Comparison of ENCODE assay signal across 8 mouse cellular contexts in genomic region chr2:75777040-75777451, GRCm38 (mm10). TPM values are rescaled to one million over a fixed set of nuclear protein-coding genes. Genes with fewer than 3 reads are reported as not detected.
DNase-seq lines count a peak whose midpoint lies in the region; ATAC-seq and TF ChIP-seq lines count a peak whose summit lies in the region.

No protein-coding gene starts in this region.

- TF ChIP-seq CTCF in layer of hippocampus, adult 2 months (conservative IDR thresholded peaks at IDR 0.05): no peak

- WGBS in heart, embryonic 10.5 days: 3% methylated on average over 5 of the region's 6 CpGs
- WGBS in lung, embryonic 16.5 days: 13% methylated on average over 6 of the region's 6 CpGs
- 15% methylated on average over 5 of the region's 6 CpGs for WGBS in stomach, embryonic 14.5 days

- H3K4me3 ChIP-seq in heart, embryonic 10.5 days: peak overlapping the region; percentile 49
- peak overlapping the region; percentile 4; the same call in 1 of the 2 replicates for H3K4me3 ChIP-seq in lung, embryonic 16.5 days (ENCODE audit: low read length)
- H3K4me3 ChIP-seq in stomach, embryonic 14.5 days (ENCODE audit: low read depth, low read length): peak overlapping the region; percentile 5; the same call in 1 of the 2 replicates
- H3K4me3 ChIP-seq in layer of hippocampus, adult 2 months: no peak overlapping the region

- 0 out of 2 replicates have a peak overlapping the region, but pooled peaks have one; percentile 41 for H3K9ac ChIP-seq in lung, embryonic 16.5 days (ENCODE audit: low read length)
- no peak overlapping the region for H3K9ac ChIP-seq in stomach, embryonic 14.5 days (replicated peaks; ENCODE audit: low read depth, low read length)

- ATAC-seq in lung, embryonic 16.5 days (ENCODE audit: low read depth): peak; percentile 58
- peak; percentile 14; the same call in 1 of the 2 replicates for ATAC-seq in stomach, embryonic 14.5 days (ENCODE audit: insufficient number of reproducible peaks, insufficient read depth, low FRiP score, low read depth)

- no peaks in the 10 kb centered on the region for H3K9me3 ChIP-seq in heart, embryonic 10.5 days
- H3K9me3 ChIP-seq in lung, embryonic 16.5 days (ENCODE audit: control insufficient read depth, low read length): no peaks in the 10 kb centered on the region
- no peaks in the 10 kb centered on the region for H3K9me3 ChIP-seq in stomach, embryonic 14.5 days (ENCODE audit: control insufficient read depth, low read depth, low read length)

- H3K27me3 ChIP-seq in heart, embryonic 10.5 days (ENCODE audit: insufficient read depth, poor library complexity, severe bottlenecking): no peaks in the 10 kb centered on the region
- H3K27me3 ChIP-seq in lung, embryonic 16.5 days (ENCODE audit: control insufficient read depth, insufficient read depth, low read depth, low read length): no peaks in the 10 kb centered on the region
- no peaks in the 10 kb centered on the region for H3K27me3 ChIP-seq in stomach, embryonic 14.5 days (ENCODE audit: control insufficient read depth, insufficient read depth, low read length)

- peak overlapping the region; percentile 70 for H3K27ac ChIP-seq in heart, embryonic 10.5 days
- peak overlapping the region; percentile 87 for H3K27ac ChIP-seq in lung, embryonic 16.5 days (ENCODE audit: low read length)
- peak overlapping the region; percentile 48; the same call in 1 of the 2 replicates for H3K27ac ChIP-seq in stomach, embryonic 14.5 days (ENCODE audit: low read length)
- no peak overlapping the region for H3K27ac ChIP-seq in layer of hippocampus, adult 2 months

- DNase-seq in gastrocnemius, adult 18-20 months (ENCODE audit: low spot score): peak; percentile 52
- DNase-seq in gastrocnemius, adult 8-10 months (ENCODE audit: low spot score in 2 of 2): no peak
- peak; percentile 66 for DNase-seq in adrenal gland, postnatal 14 days
- no peak for DNase-seq in heart, embryonic 10.5 days (ENCODE audit: low spot score)
- DNase-seq in kidney, adult 9 months: peak; percentile 53
- DNase-seq in layer of hippocampus, adult 2 months (ENCODE audit: low spot score in 2 of 2): no peak

- peaks cover 48% of the 10 kb centered on the region for H3K4me1 ChIP-seq in heart, embryonic 10.5 days
- H3K4me1 ChIP-seq in lung, embryonic 16.5 days (replicated peaks; ENCODE audit: control insufficient read depth, insufficient read depth, low read length): peaks cover 32% of the 10 kb centered on the region
- peaks cover 2% of the 10 kb centered on the region; the same call in 1 of the 2 replicates for H3K4me1 ChIP-seq in stomach, embryonic 14.5 days (ENCODE audit: control insufficient read depth, insufficient read depth, low read length)

- peak overlapping the region; percentile 38 for H3K4me2 ChIP-seq in lung, embryonic 16.5 days (ENCODE audit: low read depth, low read length)
- peak overlapping the region; percentile 21 for H3K4me2 ChIP-seq in stomach, embryonic 14.5 days (replicated peaks; ENCODE audit: low read depth, low read length)

- H3K36me3 ChIP-seq in heart, embryonic 10.5 days: no peaks in the 10 kb centered on the region
- no peaks in the 10 kb centered on the region for H3K36me3 ChIP-seq in lung, embryonic 16.5 days (ENCODE audit: control insufficient read depth, insufficient read depth, low read length)
- H3K36me3 ChIP-seq in stomach, embryonic 14.5 days (ENCODE audit: control insufficient read depth, insufficient read depth, low read length): no peaks in the 10 kb centered on the region

RNA-seq across cellular contexts. Expression of gene Agps, which starts 54.9 kb away (rescaled TPM):
- 10 to 100 TPM; 20.8 to 21.4 TPM for total RNA-seq in gastrocnemius, adult 18-20 months (2021)
- total RNA-seq in gastrocnemius, adult 8-10 months (2022): 10 to 100 TPM; 19.1 to 24.1 (median 20.0) TPM
- 34.7 and 40.2 TPM in 2 replicates for total RNA-seq in adrenal gland, postnatal 14 days (2021)
- polyA plus RNA-seq in heart, embryonic 10.5 days (2016; fragmentation: Nextera tagmentation; extraction: Ambion mirVana): 48.6 and 49.5 TPM in 2 replicates
- polyA plus RNA-seq in lung, embryonic 16.5 days (2015; fragmentation: Nextera tagmentation; extraction: Ambion mirVana): 31.1 and 32.7 TPM in 2 replicates
- 43.2 and 46.4 TPM in 2 replicates for polyA plus RNA-seq in stomach, embryonic 14.5 days (2014; fragmentation: Nextera tagmentation; extraction: Ambion mirVana)
- total RNA-seq in layer of hippocampus, adult 2 months (2021): 10 to 100 TPM; 37.0 to 40.2 TPM

Comparison
In these comparisons a context has a peak if more than half of its experiments do, and no peak if none do; other contexts are left out.
1. DNase-seq: peak in gastrocnemius, adult 18-20 months (single experiment), adrenal gland, postnatal 14 days (single experiment) and kidney, adult 9 months (single experiment); none in gastrocnemius, adult 8-10 months (0 of 2), heart, embryonic 10.5 days (single experiment) and layer of hippocampus, adult 2 months (0 of 2).